Mouse (Mus musculus) liver, embryonic 16.5 days (tissue): ENCODE data around the gene Xxylt1. TPM values are rescaled to one million over a fixed set of nuclear protein-coding genes. Genes with fewer than 3 reads are reported as not detected.
A peak's percentile ranks its signal among the peaks of the same experiment; 100 is the strongest.
"Not testable (repeated sequence)": the region's sequence is repeated elsewhere in the genome, so short reads cannot be mapped to it uniquely, and the experiment has no call there.

Source experiments
- ATAC-seq: fragments of 200-750 bp; cut with Nextera tagmentation; 2 replicates; pipeline ENCODE4 v1.8.0; 2017; ENCODE audit warnings: low read depth, mild to moderate bottlenecking, moderate number of reproducible peaks, moderate library complexity
- H3K27ac ChIP-seq: fragments of 300-500 bp; sonication (generic); 2 replicates; pipeline ENCODE4 v1.5.1; 2014; ENCODE audit warnings: mild to moderate bottlenecking, low read length
- H3K27me3 ChIP-seq: fragments of 300-500 bp; sonication (generic); 2 replicates; pipeline ENCODE4 v1.6.1; 2014; ENCODE audit warnings: low read depth, low read length, mixed read lengths; ENCODE audit not compliant: control insufficient read depth, insufficient read depth
- H3K36me3 ChIP-seq: fragments of 300-500 bp; sonication (generic); 2 replicates; pipeline ENCODE4 v1.6.1; 2014; ENCODE audit warnings: mild to moderate bottlenecking; ENCODE audit not compliant: control insufficient read depth, insufficient read depth
- H3K4me1 ChIP-seq: fragments of 300-500 bp; sonication (generic); 2 replicates; pipeline ENCODE4 v1.6.1; 2014; ENCODE audit warnings: low read depth, low read length, mixed read lengths; ENCODE audit not compliant: control insufficient read depth
- H3K4me2 ChIP-seq: fragments of 300-500 bp; sonication (generic); 2 replicates; pipeline ENCODE4 v1.6.1; 2014; ENCODE audit warnings: low read depth, low read length, mixed read lengths
- H3K4me3 ChIP-seq: fragments of 300-500 bp; sonication (generic); 2 replicates; pipeline ENCODE4 v1.5.1; 2014; ENCODE audit warnings: low read depth, mild to moderate bottlenecking, low read length
- H3K9ac ChIP-seq: fragments of 300-500 bp; sonication (generic); 2 replicates; pipeline ENCODE4 v1.6.1; 2014; ENCODE audit warnings: low read depth, low read length
- H3K9me3 ChIP-seq: fragments of 300-500 bp; sonication (generic); replicated peaks from 2 replicates; pipeline ENCODE4 v1.6.1; 2016; ENCODE audit warnings: low read length; ENCODE audit not compliant: control insufficient read depth
- WGBS: fragments of 180-500 bp; shearing (Covaris S2); extraction: QIAGEN DNeasy Blood & Tissue Kit; methylation state at CpG from one replicate; pipeline ENCODE4 v1.1.7; 2014; ENCODE audit not compliant: insufficient replicate concordance; 5-methylcytosine and 5-hydroxymethylcytosine counted together
- polyA plus RNA-seq: library from polyadenylated mRNA; unstranded; fragments of >200 nt; fragmentation: Nextera tagmentation; extraction: Ambion mirVana; gene quantifications from 2 replicates; pipeline ENCODE4 v1.2.1, GENCODE M21; 2015

Gene Xxylt1
- polyA plus RNA-seq, 1 experiment from 2014 or later = 1.2 TPM

- H3K36me3 ChIP-seq = no peaks in the 10 kb centered on the region
- H3K27ac ChIP-seq = no peak overlapping the region
- no peak overlapping the region for H3K9ac ChIP-seq
- H3K4me3 ChIP-seq = no peak overlapping the region
- H3K4me2 ChIP-seq = no peak overlapping the region
- no peak for ATAC-seq
- peaks cover 5% of the 10 kb centered on the region for H3K4me1 ChIP-seq
- 61% methylated on average over 7 of the region's 7 CpGs for WGBS
- no peaks in the 10 kb centered on the region for H3K9me3 ChIP-seq
- H3K27me3 ChIP-seq = no peaks in the 10 kb centered on the region
Measured at GRCm38 (mm10) chr16:31008326-31008725, 72.9 kb downstream of the Xxylt1 start.

GRCm38 (mm10) chr16:31007582-31007981, 73.7 kb downstream of the Xxylt1 start:
- WGBS = 82% methylated on average over 12 of the region's 12 CpGs
- peaks cover 5% of the 10 kb centered on the region for H3K4me1 ChIP-seq
- no peak overlapping the region for H3K9ac ChIP-seq
- no peaks in the 10 kb centered on the region for H3K27me3 ChIP-seq
- H3K9me3 ChIP-seq = no peaks in the 10 kb centered on the region
- ATAC-seq = no peak
- no peak overlapping the region for H3K4me3 ChIP-seq
- no peak overlapping the region for H3K27ac ChIP-seq
- H3K36me3 ChIP-seq = no peaks in the 10 kb centered on the region
- no peak overlapping the region for H3K4me2 ChIP-seq

GRCm38 (mm10) chr16:31005693-31006092, 75.5 kb downstream of the Xxylt1 start:
- no peak overlapping the region for H3K4me2 ChIP-seq
- H3K36me3 ChIP-seq = no peaks in the 10 kb centered on the region
- peak; percentile 21; the same call in 1 of the 2 replicates for ATAC-seq
- no peaks in the 10 kb centered on the region for H3K27me3 ChIP-seq
- 46% methylated on average over 7 of the region's 7 CpGs for WGBS
- no peak overlapping the region for H3K27ac ChIP-seq
- peaks cover 5% of the 10 kb centered on the region for H3K4me1 ChIP-seq
- no peaks in the 10 kb centered on the region for H3K9me3 ChIP-seq
- H3K4me3 ChIP-seq = no peak overlapping the region
- H3K9ac ChIP-seq = no peak overlapping the region

GRCm38 (mm10) chr16:31004321-31004682, 76.9 kb downstream of the Xxylt1 start:
- 48% methylated on average over 2 of the region's 2 CpGs for WGBS
- H3K4me2 ChIP-seq = no peak overlapping the region
- H3K36me3 ChIP-seq = no peaks in the 10 kb centered on the region
- no peaks in the 10 kb centered on the region for H3K27me3 ChIP-seq
- H3K4me1 ChIP-seq = peaks cover 5% of the 10 kb centered on the region
- H3K4me3 ChIP-seq = no peak overlapping the region
- H3K9me3 ChIP-seq = no peaks in the 10 kb centered on the region
- no peak overlapping the region for H3K9ac ChIP-seq
- no peak for ATAC-seq
- H3K27ac ChIP-seq = no peak overlapping the region

GRCm38 (mm10) chr16:31003592-31004320, 77.5 kb downstream of the Xxylt1 start:
- not testable (repeated sequence) for H3K9me3 ChIP-seq, H3K27ac ChIP-seq, H3K27me3 ChIP-seq, ATAC-seq, H3K4me3 ChIP-seq, H3K9ac ChIP-seq, H3K36me3 ChIP-seq, H3K4me1 ChIP-seq
- H3K4me2 ChIP-seq = peak overlapping the region; percentile 29; the same call in 1 of the 2 replicates
- WGBS = 6% methylated on average over 10 of the region's 10 CpGs

GRCm38 (mm10) chr16:31002926-31003325, 78.3 kb downstream of the Xxylt1 start:
- WGBS = 48% methylated on average over 6 of the region's 6 CpGs
- no peak overlapping the region for H3K4me3 ChIP-seq
- peaks cover 5% of the 10 kb centered on the region for H3K4me1 ChIP-seq
- H3K36me3 ChIP-seq = no peaks in the 10 kb centered on the region
- H3K9ac ChIP-seq = no peak overlapping the region
- H3K4me2 ChIP-seq = no peak overlapping the region
- no peaks in the 10 kb centered on the region for H3K27me3 ChIP-seq
- no peak for ATAC-seq
- no peaks in the 10 kb centered on the region for H3K9me3 ChIP-seq
- H3K27ac ChIP-seq = no peak overlapping the region

GRCm38 (mm10) chr16:31002117-31002516, 79.1 kb downstream of the Xxylt1 start:
- WGBS = 68% methylated on average over 6 of the region's 6 CpGs
- no peak for ATAC-seq
- no peak overlapping the region for H3K27ac ChIP-seq

GRCm38 (mm10) chr16:30998711-30999110, 82.5 kb downstream of the Xxylt1 start:
- ATAC-seq = no peak
- Histone ChIP-seq H3K27me3 (no peaks in the 10 kb centered on the region), H3K4me1 (no peaks in the 10 kb centered on the region; the same call in 1 of the 2 replicates), H3K36me3 (no peaks in the 10 kb centered on the region), H3K4me2 (no peak overlapping the region), H3K27ac (no peak overlapping the region), H3K9me3 (no peaks in the 10 kb centered on the region), H3K4me3 (no peak overlapping the region), H3K9ac (no peak overlapping the region)
- 73% methylated on average over 2 of the region's 2 CpGs for WGBS

More at GRCm38 (mm10) chr16:31002117-31002516, 79.1 kb downstream of the Xxylt1 start:
- H3K4me3 ChIP-seq = no peak overlapping the region
- no peak overlapping the region for H3K9ac ChIP-seq
- peaks cover 5% of the 10 kb centered on the region for H3K4me1 ChIP-seq
- no peak overlapping the region for H3K4me2 ChIP-seq
- no peaks in the 10 kb centered on the region for H3K36me3 ChIP-seq
- no peaks in the 10 kb centered on the region for H3K27me3 ChIP-seq
- no peaks in the 10 kb centered on the region for H3K9me3 ChIP-seq

GRCm38 (mm10) chr16:30998048-30998447, 83.2 kb downstream of the Xxylt1 start:
- WGBS = 73% methylated on average over 2 of the region's 2 CpGs
- Histone ChIP-seq H3K9me3 (no peaks in the 10 kb centered on the region), H3K4me2 (no peak overlapping the region), H3K9ac (no peak overlapping the region), H3K27me3 (no peaks in the 10 kb centered on the region), H3K27ac (no peak overlapping the region), H3K4me1 (no peaks in the 10 kb centered on the region; the same call in 1 of the 2 replicates), H3K4me3 (no peak overlapping the region), H3K36me3 (no peaks in the 10 kb centered on the region)
- no peak for ATAC-seq
